Mouse (Mus musculus): Measurements from ENCODE around the gene Myo18a. TPM values are rescaled to one million over a fixed set of nuclear protein-coding genes. Genes with fewer than 3 reads are reported as not detected.

Myo18a gene
- polyA plus RNA-seq, 1 experiment from 2014 or later: 29.5 TPM

DNA sequence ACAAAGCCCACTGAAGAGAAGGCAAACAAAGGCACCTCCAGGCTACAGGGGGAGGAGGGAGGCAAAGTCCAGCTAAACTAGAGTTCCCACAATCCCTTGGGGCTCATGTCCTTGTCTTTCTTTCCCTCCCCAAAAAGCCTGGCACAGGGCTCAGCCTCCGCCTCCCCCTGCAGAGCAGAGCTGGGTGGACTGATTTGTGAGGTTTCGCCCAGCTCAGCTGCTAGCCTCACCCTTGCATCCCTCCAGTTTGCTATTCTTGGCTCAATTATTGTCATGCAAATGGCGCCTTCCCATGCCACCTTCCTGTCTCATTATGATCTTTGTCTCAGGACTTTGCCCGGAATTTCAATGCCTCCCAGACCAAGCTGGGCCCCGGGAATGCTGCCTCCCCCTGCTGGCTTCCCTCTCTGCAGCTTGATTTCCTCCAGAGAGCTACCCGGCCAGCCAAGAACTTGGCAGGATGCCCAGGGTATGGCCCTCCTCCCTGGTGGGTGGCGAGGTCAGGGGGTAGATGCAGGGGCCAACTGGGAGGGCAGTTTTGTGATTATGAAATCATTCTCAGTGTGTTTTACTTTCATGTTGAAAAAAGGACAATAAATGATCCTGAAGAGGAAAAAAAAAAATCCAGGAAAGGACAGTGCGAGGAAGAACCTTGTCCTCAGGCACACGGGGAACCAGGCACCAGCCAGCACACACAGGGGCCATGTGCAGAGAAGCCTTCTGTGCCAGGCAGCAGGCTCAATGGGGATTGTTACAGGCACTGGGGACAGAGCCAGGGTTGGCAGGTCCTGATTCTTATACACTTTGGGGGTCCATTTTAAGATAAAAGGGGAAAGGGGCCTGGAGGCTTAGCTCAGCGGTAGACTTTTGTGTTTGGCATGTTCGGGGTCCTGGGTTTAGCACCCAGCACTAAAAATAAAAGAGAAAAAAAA lies 131.0 kb downstream of the Myo18a start, which contains the start of gene Pipox:
Gene Pipox (minus strand): TSS at position 310 of the 932 bp plus-strand sequence.
- Histone ChIP-seq H3K4me1 (peaks cover 31% of the 10 kb centered on the region), H3K36me3 (no peaks in the 10 kb centered on the region), H3K4me3 (no peak within 1 kb of the TSS), H3K9me3 (replicated peaks) (no peaks in the 10 kb centered on the region), H3K27me3 (ENCODE audit: low read depth, poor library complexity, severe bottlenecking) (peaks cover 80% of the 10 kb centered on the region), H3K27ac (peak within 1 kb of the TSS; percentile 6; the same call in 1 of the 2 replicates)
- 33% methylated on average over 11 of the region's 11 CpGs for WGBS
- DNase-seq (ENCODE audit: low spot score): peak; percentile 65

DNA sequence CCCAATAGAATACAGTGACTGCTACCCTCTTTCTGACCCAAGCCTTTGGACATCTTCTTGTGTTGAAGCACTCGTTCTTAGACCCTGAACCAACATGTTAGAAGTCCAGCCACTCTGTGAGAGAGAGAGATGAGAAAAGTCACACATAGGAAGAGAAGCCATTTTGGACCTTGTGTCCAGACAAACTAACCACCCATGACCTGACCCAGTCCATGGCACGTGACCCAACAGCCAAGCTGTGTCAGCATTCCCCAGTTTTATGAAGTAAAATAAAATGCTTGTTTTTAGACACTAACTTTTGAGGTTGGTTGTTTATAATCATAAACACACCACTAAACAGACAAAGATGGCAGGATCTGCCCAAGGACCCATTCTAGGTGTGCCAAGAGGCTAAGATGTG lies 131.9 kb downstream of the Myo18a start:
- Histone ChIP-seq H3K4me3 (no peak overlapping the region), H3K9me3 (replicated peaks) (no peaks in the 10 kb centered on the region), H3K27me3 (ENCODE audit: low read depth, poor library complexity, severe bottlenecking) (peaks cover 89% of the 10 kb centered on the region), H3K4me1 (peaks cover 31% of the 10 kb centered on the region), H3K36me3 (no peaks in the 10 kb centered on the region), H3K27ac (no peak overlapping the region)
- no peak for DNase-seq (ENCODE audit: low spot score)
- 84% methylated on average over 2 of the region's 2 CpGs for WGBS

DNA sequence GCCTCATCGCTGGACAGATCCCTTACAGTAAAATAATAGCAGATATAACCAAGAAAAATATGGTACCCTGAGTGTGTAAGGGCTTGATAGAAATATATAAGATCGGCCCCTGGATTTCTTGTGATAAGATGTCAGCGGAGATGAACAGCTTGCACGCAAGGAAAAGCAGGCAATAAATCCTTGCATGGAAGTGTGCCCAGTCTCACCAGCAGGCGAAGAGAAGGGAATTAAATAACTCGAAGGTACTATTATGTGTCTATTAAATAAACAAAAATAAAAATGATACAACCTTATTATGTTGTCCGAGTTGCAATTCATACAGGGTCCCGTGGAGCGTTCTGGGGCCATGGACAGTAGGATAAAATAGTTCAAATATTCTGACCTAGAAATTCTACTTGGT lies 133.0 kb downstream of the Myo18a start:
- DNase-seq (ENCODE audit: low spot score): no peak
- Histone ChIP-seq H3K27me3 (ENCODE audit: low read depth, poor library complexity, severe bottlenecking) (peaks cover 92% of the 10 kb centered on the region), H3K27ac (no peak overlapping the region), H3K4me1 (peaks cover 27% of the 10 kb centered on the region), H3K9me3 (replicated peaks) (no peaks in the 10 kb centered on the region), H3K36me3 (no peaks in the 10 kb centered on the region), H3K4me3 (no peak overlapping the region)
- 89% methylated on average over 9 of the region's 9 CpGs for WGBS

GRCm38 (mm10) chr11:77896480-77896819 lies 133.4 kb downstream of the Myo18a start:
- Histone ChIP-seq H3K27ac (no peak overlapping the region), H3K36me3 (no peaks in the 10 kb centered on the region), H3K4me1 (peaks cover 27% of the 10 kb centered on the region), H3K27me3 (ENCODE audit: low read depth, poor library complexity, severe bottlenecking) (peaks cover 93% of the 10 kb centered on the region), H3K4me3 (no peak overlapping the region), H3K9me3 (replicated peaks) (no peaks in the 10 kb centered on the region)
- no peak for DNase-seq (ENCODE audit: low spot score)
- 69% methylated on average over 6 of the region's 6 CpGs for WGBS

- Histone ChIP-seq H3K9me3 (replicated peaks) (no peaks in the 10 kb centered on the region), H3K4me1 (peaks cover 33% of the 10 kb centered on the region), H3K27me3 (ENCODE audit: low read depth, poor library complexity, severe bottlenecking) (peaks cover 94% of the 10 kb centered on the region), H3K27ac (no peak overlapping the region), H3K36me3 (no peaks in the 10 kb centered on the region), H3K4me3 (0 out of 2 replicates have a peak overlapping the region, but pooled peaks have one; percentile 1)
- WGBS: 32% methylated on average over 23 of the region's 23 CpGs
- DNase-seq (ENCODE audit: low spot score): peak; percentile 33
Observed at GRCm38 (mm10) chr11:77896820-77897805, 134.1 kb downstream of the Myo18a start.

GRCm38 (mm10) chr11:77900187-77900586 lies 137.1 kb downstream of the Myo18a start:
- Histone ChIP-seq H3K27ac (no peak overlapping the region), H3K36me3 (no peaks in the 10 kb centered on the region), H3K9me3 (replicated peaks) (no peaks in the 10 kb centered on the region), H3K27me3 (ENCODE audit: low read depth, poor library complexity, severe bottlenecking) (peaks cover 89% of the 10 kb centered on the region), H3K4me1 (peaks cover 21% of the 10 kb centered on the region), H3K4me3 (no peak overlapping the region)
- DNase-seq (ENCODE audit: low spot score): no peak
- WGBS: 89% methylated on average over 3 of the region's 3 CpGs

DNA sequence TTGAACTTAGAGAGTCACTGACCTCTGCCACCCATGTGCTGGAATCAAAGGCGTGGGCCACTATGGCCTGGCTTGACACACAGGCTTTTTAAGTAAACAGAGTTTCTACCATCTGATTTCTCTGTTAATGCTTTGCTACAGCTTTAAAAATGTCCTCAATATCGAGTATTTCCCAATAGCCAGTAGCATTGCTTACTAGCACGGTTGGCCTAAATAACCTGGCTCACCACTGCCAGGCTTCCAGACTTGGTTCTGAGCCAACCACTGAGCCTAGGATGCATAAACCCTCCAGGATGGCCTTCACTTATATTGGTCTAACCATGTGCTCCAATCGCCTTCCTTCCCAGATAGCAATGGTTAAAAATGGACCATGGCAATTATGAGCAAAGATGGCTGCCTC lies 137.7 kb downstream of the Myo18a start:
- no peaks in the 10 kb centered on the region for H3K9me3 ChIP-seq (replicated peaks)
- no peak overlapping the region for H3K27ac ChIP-seq
- peaks cover 21% of the 10 kb centered on the region for H3K4me1 ChIP-seq
- no peak for DNase-seq (ENCODE audit: low spot score)
- 89% methylated on average over 4 of the region's 4 CpGs for WGBS
- peaks cover 88% of the 10 kb centered on the region for H3K27me3 ChIP-seq (ENCODE audit: low read depth, poor library complexity, severe bottlenecking)
- no peaks in the 10 kb centered on the region for H3K36me3 ChIP-seq
- H3K4me3 ChIP-seq: no peak overlapping the region

DNA sequence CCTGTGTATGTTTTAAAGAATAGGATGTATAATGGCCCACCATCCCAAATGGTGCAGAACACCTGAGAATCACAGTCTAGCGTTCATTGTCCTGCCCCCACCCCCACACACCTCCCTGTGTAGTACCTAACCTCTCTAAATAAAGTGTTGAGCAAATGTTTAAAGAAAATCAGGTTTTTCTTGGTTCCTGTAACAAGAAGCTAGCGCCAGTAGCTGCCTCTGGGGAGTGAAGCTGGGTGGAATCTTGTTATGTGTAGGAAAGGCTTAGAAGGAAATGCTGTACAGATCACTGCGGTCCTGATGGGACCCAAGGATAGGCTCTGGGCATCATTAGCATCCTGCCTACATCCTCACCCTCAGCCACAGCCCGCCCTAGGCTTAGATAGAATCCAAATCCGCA lies 138.3 kb downstream of the Myo18a start:
- peaks cover 84% of the 10 kb centered on the region for H3K27me3 ChIP-seq (ENCODE audit: low read depth, poor library complexity, severe bottlenecking)
- 65% methylated on average over 5 of the region's 5 CpGs for WGBS
- DNase-seq (ENCODE audit: low spot score): no peak
- no peaks in the 10 kb centered on the region for H3K36me3 ChIP-seq
- H3K9me3 ChIP-seq (replicated peaks): no peaks in the 10 kb centered on the region
- no peak overlapping the region for H3K27ac ChIP-seq
- H3K4me1 ChIP-seq: peaks cover 21% of the 10 kb centered on the region
- H3K4me3 ChIP-seq: no peak overlapping the region

- H3K4me1 ChIP-seq: peaks cover 23% of the 10 kb centered on the region
- WGBS: 46% methylated on average over 8 of the region's 8 CpGs
- H3K27me3 ChIP-seq (ENCODE audit: low read depth, poor library complexity, severe bottlenecking): peaks cover 83% of the 10 kb centered on the region
Observed at GRCm38 (mm10) chr11:77901775-77902355, 138.8 kb downstream of the Myo18a start.

GRCm38 (mm10) chr11:77903761-77904160 lies 140.7 kb downstream of the Myo18a start:
- peaks cover 19% of the 10 kb centered on the region for H3K4me1 ChIP-seq
- H3K36me3 ChIP-seq: no peaks in the 10 kb centered on the region
- H3K27me3 ChIP-seq (ENCODE audit: low read depth, poor library complexity, severe bottlenecking): peaks cover 83% of the 10 kb centered on the region
- 20% methylated on average over 3 of the region's 3 CpGs for WGBS
- no peak for DNase-seq (ENCODE audit: low spot score)
- no peak overlapping the region for H3K27ac ChIP-seq
- H3K4me3 ChIP-seq: no peak overlapping the region
- no peaks in the 10 kb centered on the region for H3K9me3 ChIP-seq (replicated peaks)

More at GRCm38 (mm10) chr11:77901775-77902355, 138.8 kb downstream of the Myo18a start:
- Histone ChIP-seq H3K27ac (no peak overlapping the region), H3K4me3 (no peak overlapping the region), H3K9me3 (replicated peaks) (no peaks in the 10 kb centered on the region), H3K36me3 (no peaks in the 10 kb centered on the region)
- DNase-seq (ENCODE audit: low spot score): no peak

DNA sequence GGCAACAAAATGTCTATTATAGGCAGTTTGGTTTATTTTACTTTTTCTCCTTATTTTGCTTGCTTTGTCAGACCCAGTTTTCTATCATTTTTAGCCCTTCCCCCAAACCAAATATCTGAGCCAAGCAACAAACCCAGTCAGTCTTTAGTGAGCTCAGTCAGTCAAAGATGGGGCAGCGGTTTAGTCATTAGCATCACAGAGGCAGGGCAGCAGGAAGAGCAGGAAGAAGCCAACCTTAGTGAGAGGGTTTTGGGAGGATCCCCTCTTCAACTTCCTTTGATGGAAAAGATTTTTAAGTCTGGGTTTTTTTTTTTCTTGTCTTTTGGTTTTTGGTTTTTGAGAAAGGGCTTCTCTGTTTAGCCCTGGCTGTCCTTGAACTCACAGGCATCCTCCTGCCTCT lies 141.7 kb downstream of the Myo18a start:
- DNase-seq (ENCODE audit: low spot score): no peak
- H3K4me3 ChIP-seq: no peak overlapping the region
- no peaks in the 10 kb centered on the region for H3K36me3 ChIP-seq
- no peaks in the 10 kb centered on the region for H3K9me3 ChIP-seq (replicated peaks)
- WGBS: 42% methylated on average over 1 of the region's 1 CpGs
- peaks cover 81% of the 10 kb centered on the region for H3K27me3 ChIP-seq (ENCODE audit: low read depth, poor library complexity, severe bottlenecking)
- no peak overlapping the region for H3K27ac ChIP-seq
- H3K4me1 ChIP-seq: peaks cover 24% of the 10 kb centered on the region

- no peak for DNase-seq (ENCODE audit: low spot score)
- Histone ChIP-seq H3K4me3 (no peak overlapping the region), H3K9me3 (replicated peaks) (no peaks in the 10 kb centered on the region), H3K4me1 (peaks cover 30% of the 10 kb centered on the region), H3K27me3 (ENCODE audit: low read depth, poor library complexity, severe bottlenecking) (peaks cover 79% of the 10 kb centered on the region), H3K27ac (no peak overlapping the region), H3K36me3 (no peaks in the 10 kb centered on the region)
- 44% methylated on average over 19 of the region's 19 CpGs for WGBS
Observed at GRCm38 (mm10) chr11:77906097-77906687, 143.1 kb downstream of the Myo18a start.

Data from limb, embryonic 10.5 days (tissue).